9 mouse cellular contexts compared by ENCODE assay signal in the genomic region with DNA sequence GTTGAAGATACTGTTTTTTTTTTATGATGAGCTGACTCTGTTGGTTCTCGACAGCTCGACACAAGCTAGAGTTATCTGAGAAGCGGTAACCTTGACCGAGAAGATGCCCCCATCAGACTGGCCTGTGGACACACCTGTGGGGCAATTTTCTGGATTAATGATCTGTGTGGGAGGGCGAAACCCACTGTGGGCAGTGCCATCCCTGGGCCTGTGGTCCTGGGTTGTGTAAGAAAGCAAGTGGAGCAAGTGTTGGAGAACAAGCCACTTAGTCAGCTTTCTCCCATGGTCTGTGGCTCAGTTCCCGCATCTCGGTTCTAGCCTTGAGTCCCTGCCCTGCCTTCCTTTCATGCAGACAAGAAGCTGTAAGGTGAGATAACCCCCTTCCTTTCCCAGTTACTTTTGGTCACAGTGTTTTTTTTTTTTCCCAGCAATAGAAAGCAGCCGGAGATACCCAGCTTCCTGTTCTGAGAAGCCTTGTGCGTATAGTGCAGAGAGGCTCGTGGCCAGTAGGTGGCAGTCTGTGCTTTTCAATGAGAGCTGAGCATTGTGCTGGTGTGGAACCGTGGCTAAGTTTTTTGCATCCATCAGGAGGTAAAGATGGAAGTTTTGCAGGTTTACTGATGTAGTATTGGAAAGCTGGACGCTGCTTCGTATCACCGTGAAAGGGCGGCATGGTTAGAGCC. TPM values are rescaled to one million over a fixed set of nuclear protein-coding genes. Genes with fewer than 3 reads are reported as not detected.
DNase-seq lines count a peak whose midpoint lies in the region; ATAC-seq lines count a peak whose summit lies in the region.
"Had no signal": no experiment of that assay in that cellular context is flagged by ENCODE, and none has a peak within 500 bp of the region (broad histone marks: within the 10 kb centered on the region; RNA-seq: fewer than 3 reads in every experiment).

No protein-coding gene starts in this region.

- H3K9me3 ChIP-seq in forebrain, embryonic 11.5 days (ENCODE audit: control insufficient read depth, low read length) = no peaks in the 10 kb centered on the region
- peaks cover 5% of the 10 kb centered on the region for H3K9me3 ChIP-seq in heart, embryonic 16.5 days (replicated peaks; ENCODE audit: control insufficient read depth, low read length)
- H3K9me3 ChIP-seq in liver, embryonic 13.5 days (replicated peaks) = no peaks in the 10 kb centered on the region
- H3K9me3 ChIP-seq in stomach, embryonic 14.5 days (ENCODE audit: control insufficient read depth, low read depth, low read length) = no peaks in the 10 kb centered on the region

- no peaks in the 10 kb centered on the region for H3K27me3 ChIP-seq in forebrain, embryonic 11.5 days (ENCODE audit: control insufficient read depth, insufficient read depth, low read length)
- H3K27me3 ChIP-seq in heart, embryonic 16.5 days (ENCODE audit: control insufficient read depth, insufficient read depth, low read length) = no peaks in the 10 kb centered on the region
- H3K27me3 ChIP-seq in liver, embryonic 13.5 days = no peaks in the 10 kb centered on the region
- no peaks in the 10 kb centered on the region for H3K27me3 ChIP-seq in stomach, embryonic 14.5 days (ENCODE audit: control insufficient read depth, insufficient read depth, low read length)

- no peak overlapping the region for H3K4me2 ChIP-seq in forebrain, embryonic 11.5 days (ENCODE audit: low read depth, low read length, severe bottlenecking)
- H3K4me2 ChIP-seq in heart, embryonic 16.5 days (ENCODE audit: low read depth, low read length) = no peak overlapping the region
- H3K4me2 ChIP-seq in liver, embryonic 13.5 days = no peak overlapping the region
- H3K4me2 ChIP-seq in stomach, embryonic 14.5 days (replicated peaks; ENCODE audit: low read depth, low read length) = no peak overlapping the region

- H3K27ac ChIP-seq in forebrain, embryonic 11.5 days (ENCODE audit: low read depth, low read length) = no peak overlapping the region
- no peak overlapping the region for H3K27ac ChIP-seq in heart, embryonic 16.5 days (ENCODE audit: low read length)
- H3K27ac ChIP-seq in liver, embryonic 13.5 days = no peak overlapping the region
- no peak overlapping the region for H3K27ac ChIP-seq in stomach, embryonic 14.5 days (ENCODE audit: low read length)

- no peak overlapping the region for H3K4me3 ChIP-seq in forebrain, embryonic 11.5 days (ENCODE audit: low read depth, low read length)
- no peak overlapping the region for H3K4me3 ChIP-seq in heart, embryonic 16.5 days (ENCODE audit: low read length)
- no peak overlapping the region for H3K4me3 ChIP-seq in liver, embryonic 13.5 days (replicated peaks)
- H3K4me3 ChIP-seq in stomach, embryonic 14.5 days (ENCODE audit: low read depth, low read length) = no peak overlapping the region
- H3K4me3 ChIP-seq: erythroblast, embryonic 14.5 days had no signal

- H3K9ac ChIP-seq in forebrain, embryonic 11.5 days (ENCODE audit: low read length) = no peak overlapping the region
- H3K9ac ChIP-seq in heart, embryonic 16.5 days (ENCODE audit: low read length) = no peak overlapping the region
- H3K9ac ChIP-seq in liver, embryonic 13.5 days = no peak overlapping the region
- H3K9ac ChIP-seq in stomach, embryonic 14.5 days (replicated peaks; ENCODE audit: low read depth, low read length) = no peak overlapping the region

- no peaks in the 10 kb centered on the region for H3K36me3 ChIP-seq in forebrain, embryonic 11.5 days (ENCODE audit: control insufficient read depth, insufficient read depth, low read length)
- peaks cover 2% of the 10 kb centered on the region; the same call in 1 of the 2 replicates for H3K36me3 ChIP-seq in heart, embryonic 16.5 days (ENCODE audit: control insufficient read depth, insufficient read depth)
- H3K36me3 ChIP-seq in liver, embryonic 13.5 days = 0 out of 2 replicates have a peak, but pooled peaks cover 8% of the 10 kb centered on the region
- H3K36me3 ChIP-seq in stomach, embryonic 14.5 days (ENCODE audit: control insufficient read depth, insufficient read depth, low read length) = no peaks in the 10 kb centered on the region

- no peaks in the 10 kb centered on the region for H3K4me1 ChIP-seq in forebrain, embryonic 11.5 days (replicated peaks; ENCODE audit: control insufficient read depth, insufficient read depth, low read length)
- no peaks in the 10 kb centered on the region for H3K4me1 ChIP-seq in heart, embryonic 16.5 days (ENCODE audit: control insufficient read depth, insufficient read depth, low read length)
- no peaks in the 10 kb centered on the region for H3K4me1 ChIP-seq in liver, embryonic 13.5 days (replicated peaks)
- no peaks in the 10 kb centered on the region for H3K4me1 ChIP-seq in stomach, embryonic 14.5 days (ENCODE audit: control insufficient read depth, insufficient read depth, low read length)

- WGBS in forebrain, embryonic 11.5 days = 62% methylated on average over 15 of the region's 15 CpGs
- WGBS in heart, embryonic 16.5 days = 45% methylated on average over 15 of the region's 15 CpGs
- WGBS in liver, embryonic 13.5 days (ENCODE audit: insufficient replicate concordance) = 41% methylated on average over 15 of the region's 15 CpGs
- 57% methylated on average over 15 of the region's 15 CpGs for WGBS in stomach, embryonic 14.5 days

- ATAC-seq in forebrain, embryonic 11.5 days (replicated peaks; ENCODE audit: low FRiP score) = peak; percentile 83
- peak; percentile 72 for ATAC-seq in heart, embryonic 16.5 days (replicated peaks; ENCODE audit: extremely low read depth, insufficient read depth, low FRiP score)
- ATAC-seq in liver, embryonic 13.5 days (ENCODE audit: low read depth) = no peak
- peak; percentile 76; the same call in 1 of the 2 replicates for ATAC-seq in stomach, embryonic 14.5 days (ENCODE audit: insufficient number of reproducible peaks, insufficient read depth, low FRiP score, low read depth)

- DNase-seq in CD8-positive naive resting alpha-beta T cell, adult 2 months (ENCODE audit: low read depth in 2 of 2, low spot score in 2 of 2) = peak; percentile 39 to 62
- DNase-seq in c-Kit-positive CD71-negative TER-119-negative erythroid progenitor cells, embryonic 14.5 days (ENCODE audit: low read depth) = peak; percentile 60
- peak; percentile 84 for DNase-seq in forebrain, embryonic 11.5 days (ENCODE audit: low spot score)
- DNase-seq in kidney, postnatal 14 days = peak; percentile 85
- peak; percentile 35 for DNase-seq in liver, embryonic 13.5 days
- DNase-seq in neural tube, embryonic 10.5 days (ENCODE audit: extremely low spot score, low spot score) = peak; percentile 71

RNA-seq across cellular contexts. Expression of a gene that starts 31.8 kb away (rescaled TPM):
- 55.2 and 63.7 TPM in 2 replicates for polyA plus RNA-seq in forebrain, embryonic 11.5 days (2014; fragmentation: Nextera tagmentation; extraction: Ambion mirVana)
- 77.3 and 80.1 TPM in 2 replicates for polyA plus RNA-seq in heart, embryonic 16.5 days (2015; fragmentation: Nextera tagmentation; extraction: Ambion mirVana)
- polyA plus RNA-seq in liver, embryonic 13.5 days (2015; fragmentation: Nextera tagmentation; extraction: Ambion mirVana) = 21.9 and 27.8 TPM in 2 replicates
- 50.3 and 55.0 TPM in 2 replicates for polyA plus RNA-seq in stomach, embryonic 14.5 days (2014; fragmentation: Nextera tagmentation; extraction: Ambion mirVana)

Comparison
In these comparisons a context has a peak if more than half of its experiments do, and no peak if none do; other contexts are left out.
1. DNase-seq: peak in every context shown above with its lines; median percentile 85 in kidney, postnatal 14 days; 84 in forebrain, embryonic 11.5 days; 71 in neural tube, embryonic 10.5 days; 60 in c-Kit-positive CD71-negative TER-119-negative erythroid progenitor cells, embryonic 14.5 days; 50 in CD8-positive naive resting alpha-beta T cell, adult 2 months; 35 in liver, embryonic 13.5 days.